8 mouse cellular contexts compared by ENCODE assay signal in genomic region chr10:128081807-128082476, GRCm38 (mm10). TPM values are rescaled to one million over a fixed set of nuclear protein-coding genes. Genes with fewer than 3 reads are reported as not detected.
DNase-seq lines count a peak whose midpoint lies in the region; ATAC-seq lines count a peak whose summit lies in the region.

No protein-coding gene starts in this region.

- intact Hi-C loops in heart, postnatal 14 days (cut with DNase I) = loop anchor here (2.0 kb wide), 1 partner anchor 45 kb away; no protein-coding TSS in a partner anchor

- 44% methylated on average over 6 of the region's 6 CpGs for WGBS in heart, embryonic 13.5 days
- WGBS in hindbrain, embryonic 14.5 days = 64% methylated on average over 6 of the region's 6 CpGs
- WGBS in midbrain, embryonic 16.5 days = 67% methylated on average over 6 of the region's 6 CpGs

- peaks cover 42% of the 10 kb centered on the region for H3K36me3 ChIP-seq in heart, embryonic 13.5 days
- peaks cover 36% of the 10 kb centered on the region for H3K36me3 ChIP-seq in hindbrain, embryonic 14.5 days (replicated peaks; ENCODE audit: control insufficient read depth, insufficient read depth)
- H3K36me3 ChIP-seq in midbrain, embryonic 16.5 days (ENCODE audit: control insufficient read depth, insufficient read depth, low read length) = peaks cover 18% of the 10 kb centered on the region

- ATAC-seq in heart, embryonic 13.5 days (ENCODE audit: extremely low read depth, insufficient number of reproducible peaks, low FRiP score, low TSS enrichment) = no peak
- no peak for ATAC-seq in hindbrain, embryonic 14.5 days (ENCODE audit: low FRiP score)
- no peak for ATAC-seq in midbrain, embryonic 16.5 days
- no peak for ATAC-seq in frontal cortex, adult (ENCODE audit: low TSS enrichment)

- peak overlapping the region; percentile 95 for H3K9ac ChIP-seq in heart, embryonic 13.5 days
- peak overlapping the region; percentile 63 for H3K9ac ChIP-seq in hindbrain, embryonic 14.5 days
- no peak overlapping the region; the same call in 1 of the 2 replicates for H3K9ac ChIP-seq in midbrain, embryonic 16.5 days (ENCODE audit: low read depth, low read length)

- no peaks in the 10 kb centered on the region for H3K9me3 ChIP-seq in heart, embryonic 13.5 days
- no peaks in the 10 kb centered on the region for H3K9me3 ChIP-seq in hindbrain, embryonic 14.5 days (ENCODE audit: control insufficient read depth, low read length)
- no peaks in the 10 kb centered on the region for H3K9me3 ChIP-seq in midbrain, embryonic 16.5 days (replicated peaks; ENCODE audit: control insufficient read depth, low read length, poor library complexity, severe bottlenecking)

- no peaks in the 10 kb centered on the region for H3K27me3 ChIP-seq in heart, embryonic 13.5 days (replicated peaks)
- H3K27me3 ChIP-seq in hindbrain, embryonic 14.5 days (ENCODE audit: control insufficient read depth, insufficient read depth, low read length) = no peaks in the 10 kb centered on the region
- no peaks in the 10 kb centered on the region for H3K27me3 ChIP-seq in midbrain, embryonic 16.5 days (ENCODE audit: control insufficient read depth, insufficient read depth, low read depth, low read length)

- H3K27ac ChIP-seq in heart, embryonic 13.5 days (replicated peaks) = peak overlapping the region; percentile 96
- peak overlapping the region; percentile 81; the same call in 1 of the 2 replicates for H3K27ac ChIP-seq in hindbrain, embryonic 14.5 days
- H3K27ac ChIP-seq in midbrain, embryonic 16.5 days (ENCODE audit: low read length) = peak overlapping the region; percentile 88

- H3K4me2 ChIP-seq in heart, embryonic 13.5 days = peak overlapping the region; percentile 81
- H3K4me2 ChIP-seq in hindbrain, embryonic 14.5 days (replicated peaks) = peak overlapping the region; percentile 64
- H3K4me2 ChIP-seq in midbrain, embryonic 16.5 days (ENCODE audit: low read length) = peak overlapping the region; percentile 71

- peak overlapping the region; percentile 84 for H3K4me3 ChIP-seq in heart, embryonic 13.5 days
- H3K4me3 ChIP-seq in hindbrain, embryonic 14.5 days (replicated peaks; ENCODE audit: low read length) = peak overlapping the region; percentile 85
- H3K4me3 ChIP-seq in midbrain, embryonic 16.5 days (ENCODE audit: low read depth, low read length) = peak overlapping the region; percentile 61

- peaks cover 31% of the 10 kb centered on the region for H3K4me1 ChIP-seq in heart, embryonic 13.5 days
- peaks cover 15% of the 10 kb centered on the region for H3K4me1 ChIP-seq in hindbrain, embryonic 14.5 days (replicated peaks; ENCODE audit: control insufficient read depth, insufficient read depth, low read length)
- H3K4me1 ChIP-seq in midbrain, embryonic 16.5 days (ENCODE audit: control insufficient read depth, insufficient read depth, low read length) = peaks cover 18% of the 10 kb centered on the region

- DNase-seq in heart, postnatal 14 days = no peak
- DNase-seq in cerebellum, adult 9-10 months = peak; percentile 61
- no peak for DNase-seq in hindbrain, embryonic 14.5 days (ENCODE audit: low spot score)
- DNase-seq in T-cell, adult 2 months (ENCODE audit: low spot score) = no peak
- DNase-seq in frontal cortex, postnatal 36 days (ENCODE audit: low spot score in 2 of 2) = no peak

RNA-seq across cellular contexts. Expression of gene Atp5b, which starts 1.1 kb away (rescaled TPM):
- polyA plus RNA-seq in heart, embryonic 13.5 days (2015; fragmentation: Nextera tagmentation; extraction: Ambion mirVana) = 4,907 and 5,417 TPM in 2 replicates
- total RNA-seq in heart, postnatal 14 days (2021) = 1,000 to 10,000 TPM; 8,344 to 8,412 TPM
- polyA plus RNA-seq in hindbrain, embryonic 14.5 days (2014; fragmentation: Nextera tagmentation; extraction: Ambion mirVana) = 2,242 and 2,471 TPM in 2 replicates
- polyA plus RNA-seq in midbrain, embryonic 16.5 days (2015; fragmentation: Nextera tagmentation; extraction: Ambion mirVana) = 2,034 and 2,090 TPM in 2 replicates

RNA-seq across cellular contexts. Expression of gene Baz2a, which starts 9.4 kb away (rescaled TPM):
- polyA plus RNA-seq in heart, embryonic 13.5 days (2015; fragmentation: Nextera tagmentation; extraction: Ambion mirVana) = 7.4 and 8.0 TPM in 2 replicates
- total RNA-seq in heart, postnatal 14 days (2021) = 10 to 100 TPM; 27.2 to 27.4 TPM
- polyA plus RNA-seq in hindbrain, embryonic 14.5 days (2014; fragmentation: Nextera tagmentation; extraction: Ambion mirVana) = 17.7 and 19.0 TPM in 2 replicates
- 7.4 and 8.5 TPM in 2 replicates for polyA plus RNA-seq in midbrain, embryonic 16.5 days (2015; fragmentation: Nextera tagmentation; extraction: Ambion mirVana)

RNA-seq across cellular contexts. Expression of gene Ptges3, which starts 23.2 kb away (rescaled TPM):
- polyA plus RNA-seq in heart, embryonic 13.5 days (2015; fragmentation: Nextera tagmentation; extraction: Ambion mirVana) = 301 and 338 TPM in 2 replicates
- 10 to 100 TPM; 71.7 to 80.0 TPM for total RNA-seq in heart, postnatal 14 days (2021)
- polyA plus RNA-seq in hindbrain, embryonic 14.5 days (2014; fragmentation: Nextera tagmentation; extraction: Ambion mirVana) = 393 and 410 TPM in 2 replicates
- polyA plus RNA-seq in midbrain, embryonic 16.5 days (2015; fragmentation: Nextera tagmentation; extraction: Ambion mirVana) = 387 and 407 TPM in 2 replicates

RNA-seq across cellular contexts. Expression of gene Naca, which starts 46.6 kb away (rescaled TPM):
- polyA plus RNA-seq in heart, embryonic 13.5 days (2015; fragmentation: Nextera tagmentation; extraction: Ambion mirVana) = 540 TPM in 2 replicates
- 100 to 1,000 TPM; 510 TPM for total RNA-seq in heart, postnatal 14 days (2021)
- 558 and 592 TPM in 2 replicates for polyA plus RNA-seq in hindbrain, embryonic 14.5 days (2014; fragmentation: Nextera tagmentation; extraction: Ambion mirVana)
- polyA plus RNA-seq in midbrain, embryonic 16.5 days (2015; fragmentation: Nextera tagmentation; extraction: Ambion mirVana) = 487 and 537 TPM in 2 replicates
